Mouse (Mus musculus) spleen, adult 12 weeks (tissue): ENCODE measurements around the gene Trpc7.
A peak's percentile ranks its signal among the peaks of the same experiment; 100 is the strongest.

ENCODE experiments used
- DNase-seq: peaks from one replicate; pipeline ENCODE4 v3.0.0; 2022; ENCODE audit warnings: low spot score

Trpc7 gene

GRCm38 (mm10) chr13:56790683-56791082 lies 105.1 kb downstream of the Trpc7 start:
- no peak for DNase-seq

- no peak for DNase-seq
Observed at GRCm38 (mm10) chr13:56782621-56783020, 113.2 kb downstream of the Trpc7 start.

GRCm38 (mm10) chr13:56781697-56782096 lies 114.1 kb downstream of the Trpc7 start:
- no peak for DNase-seq

GRCm38 (mm10) chr13:56780746-56781469 lies 114.9 kb downstream of the Trpc7 start:
- no peak for DNase-seq

GRCm38 (mm10) chr13:56774304-56774703 lies 121.5 kb downstream of the Trpc7 start:
- DNase-seq, result no peak

- DNase-seq, result no peak
Observed at GRCm38 (mm10) chr13:56773262-56773870, 122.4 kb downstream of the Trpc7 start.

GRCm38 (mm10) chr13:56772592-56772991 lies 123.2 kb downstream of the Trpc7 start:
- no peak for DNase-seq

GRCm38 (mm10) chr13:56770786-56771185 lies 125.0 kb downstream of the Trpc7 start:
- DNase-seq, result no peak

- no peak for DNase-seq
Observed at GRCm38 (mm10) chr13:56770136-56770578, 125.6 kb downstream of the Trpc7 start.

- no peak for DNase-seq
Observed at GRCm38 (mm10) chr13:56769431-56769830, 126.4 kb downstream of the Trpc7 start.

- DNase-seq, result no peak
Observed at GRCm38 (mm10) chr13:56766211-56766610, 129.6 kb downstream of the Trpc7 start.

- no peak for DNase-seq
Observed at GRCm38 (mm10) chr13:56765284-56766032, 130.3 kb downstream of the Trpc7 start.

- no peak for DNase-seq
Observed at GRCm38 (mm10) chr13:56762446-56763229, 133.2 kb downstream of the Trpc7 start.

- peak; percentile 37 for DNase-seq
Observed at GRCm38 (mm10) chr13:56758492-56758891, 137.3 kb downstream of the Trpc7 start.

- DNase-seq, result no peak
Observed at GRCm38 (mm10) chr13:56757201-56757600, 138.6 kb downstream of the Trpc7 start.

GRCm38 (mm10) chr13:56755871-56756270 lies 139.9 kb downstream of the Trpc7 start:
- no peak for DNase-seq

- no peak for DNase-seq
Observed at GRCm38 (mm10) chr13:56753192-56753951, 142.4 kb downstream of the Trpc7 start, which contains the start of gene Gm45623. Gm45623 (minus strand) TSS chr13:56753827.

GRCm38 (mm10) chr13:56752474-56753191 lies 143.2 kb downstream of the Trpc7 start:
- DNase-seq, result no peak

- DNase-seq, result no peak
Observed at GRCm38 (mm10) chr13:56751774-56752173, 144.0 kb downstream of the Trpc7 start.

GRCm38 (mm10) chr13:56749377-56749776 lies 146.4 kb downstream of the Trpc7 start:
- no peak for DNase-seq

- no peak for DNase-seq
Observed at GRCm38 (mm10) chr13:56747554-56747953, 148.2 kb downstream of the Trpc7 start.
